Mouse (Mus musculus): ENCODE measurements around the gene Ptpn22. TPM values are rescaled to one million over a fixed set of nuclear protein-coding genes. Genes with fewer than 3 reads are reported as not detected.
"Not testable (repeated sequence)": the region's sequence is repeated elsewhere in the genome, so short reads cannot be mapped to it uniquely, and the experiment has no call there.

Gene Ptpn22
- polyA plus RNA-seq (2012; rRNA removed) = 0.77 and 1.5 TPM in 2 replicates
- polyA plus RNA-seq (2014; fragmentation: Nextera tagmentation; extraction: Ambion mirVana) = 1.3 and 1.4 TPM in 2 replicates

GRCm38 (mm10) chr3:103858881-103859801 is at the start of gene Ptpn22:
Gene Ptpn22 (plus strand): TSS chr3:103859795.
- ATAC-seq (ENCODE audit: insufficient read depth) = no peak
- no peak within 1 kb of the TSS for H3K27ac ChIP-seq
- H3K4me3 ChIP-seq (ENCODE audit: insufficient read depth in 1 of 2, low read depth in 2 of 2, low read length in 2 of 2) = 0 out of 4 replicates have a peak within 1 kb of the TSS, but pooled peaks of 1 of the 2 experiments have one; percentile 5
- no peaks in the 10 kb centered on the region for H3K27me3 ChIP-seq (ENCODE audit: control insufficient read depth, insufficient read depth, low read length)
- 21% methylated on average over 12 of the region's 12 CpGs for WGBS (ENCODE audit: insufficient replicate concordance)
- TF ChIP-seq EP300 (IDR thresholded peaks at IDR 0.05; ENCODE audit: low read depth) = no peak
- no peak for TF ChIP-seq CTCF (IDR thresholded peaks at IDR 0.05; ENCODE audit: low read depth)
- peaks cover 0 to 4% of the 10 kb centered on the region in 2 experiments; a peak in 1 of 4 replicates for H3K4me1 ChIP-seq (replicated peaks; ENCODE audit: control insufficient read depth in 2 of 2, insufficient read depth in 2 of 2, low read length in 1 of 2)
- no peaks in the 10 kb centered on the region for H3K36me3 ChIP-seq (replicated peaks; ENCODE audit: control insufficient read depth, insufficient read depth, low read depth)
- DNase-seq (ENCODE audit: low read depth in 3 of 3, low spot score in 3 of 3) = no peak
- H3K9ac ChIP-seq (replicated peaks) = no peak within 1 kb of the TSS
- no peaks in the 10 kb centered on the region for H3K9me3 ChIP-seq (ENCODE audit: control insufficient read depth, low read length)
- H3K4me2 ChIP-seq (ENCODE audit: low read depth) = peak within 1 kb of the TSS; percentile 38

- peaks cover 42% of the 10 kb centered on the region for H3K36me3 ChIP-seq (replicated peaks; ENCODE audit: control insufficient read depth, insufficient read depth, low read depth)
Observed at GRCm38 (mm10) chr3:103809799-103810150, 49.8 kb upstream of the Ptpn22 start.

GRCm38 (mm10) chr3:103810967-103811366 is 48.6 kb upstream of the Ptpn22 start:
- peak overlapping the region in 1 of 2 experiments; percentile 83; a peak in 2 of 4 replicates for H3K4me3 ChIP-seq (ENCODE audit: insufficient read depth in 1 of 2, low read depth in 2 of 2, low read length in 2 of 2)
- WGBS (ENCODE audit: insufficient replicate concordance) = 66% methylated on average over 6 of the region's 6 CpGs
- DNase-seq (ENCODE audit: low read depth in 3 of 3, low spot score in 3 of 3) (peak in 1 of 3 experiments; percentile 57), ATAC-seq (ENCODE audit: insufficient read depth) (no peak)
- H3K4me1 ChIP-seq (replicated peaks; ENCODE audit: control insufficient read depth in 2 of 2, insufficient read depth in 2 of 2, low read length in 1 of 2) = peaks cover 17 to 24% of the 10 kb centered on the region in 2 experiments
- peaks cover 42% of the 10 kb centered on the region for H3K36me3 ChIP-seq (replicated peaks; ENCODE audit: control insufficient read depth, insufficient read depth, low read depth)
- H3K9ac ChIP-seq (replicated peaks) = peak overlapping the region; percentile 73
- no peaks in the 10 kb centered on the region for H3K9me3 ChIP-seq (ENCODE audit: control insufficient read depth, low read length)
- TF ChIP-seq CTCF (IDR thresholded peaks at IDR 0.05; ENCODE audit: low read depth) = no peak
- TF ChIP-seq EP300 (IDR thresholded peaks at IDR 0.05; ENCODE audit: low read depth) = no peak
- H3K27ac ChIP-seq = peak overlapping the region; percentile 71
- H3K27me3 ChIP-seq (ENCODE audit: control insufficient read depth, insufficient read depth, low read length) = no peaks in the 10 kb centered on the region
- peak overlapping the region; percentile 91 for H3K4me2 ChIP-seq (ENCODE audit: low read depth)

More at GRCm38 (mm10) chr3:103809799-103810150, 49.8 kb upstream of the Ptpn22 start:
- DNase-seq (ENCODE audit: low read depth in 3 of 3, low spot score in 3 of 3) (no peak), ATAC-seq (ENCODE audit: insufficient read depth) (peak; percentile 60)
- H3K27me3 ChIP-seq (ENCODE audit: control insufficient read depth, insufficient read depth, low read length) = no peaks in the 10 kb centered on the region
- peak overlapping the region; percentile 71 for H3K27ac ChIP-seq
- H3K4me3 ChIP-seq (ENCODE audit: insufficient read depth in 1 of 2, low read depth in 2 of 2, low read length in 2 of 2) = peak overlapping the region; percentile 83 to 96
- peaks cover 22 to 33% of the 10 kb centered on the region in 2 experiments for H3K4me1 ChIP-seq (replicated peaks; ENCODE audit: control insufficient read depth in 2 of 2, insufficient read depth in 2 of 2, low read length in 1 of 2)
- peak overlapping the region; percentile 91 for H3K4me2 ChIP-seq (ENCODE audit: low read depth)
- H3K9me3 ChIP-seq (ENCODE audit: control insufficient read depth, low read length) = no peaks in the 10 kb centered on the region
- WGBS (ENCODE audit: insufficient replicate concordance) = 2% methylated on average over 14 of the region's 14 CpGs
- TF ChIP-seq EP300 (IDR thresholded peaks at IDR 0.05; ENCODE audit: low read depth) = no peak
- TF ChIP-seq CTCF (IDR thresholded peaks at IDR 0.05; ENCODE audit: low read depth) = no peak
- H3K9ac ChIP-seq (replicated peaks) = peak overlapping the region; percentile 73

- no peak for ATAC-seq (ENCODE audit: insufficient read depth)
- peaks cover 6% of the 10 kb centered on the region for H3K36me3 ChIP-seq (replicated peaks; ENCODE audit: control insufficient read depth, insufficient read depth, low read depth)
- H3K9ac ChIP-seq (replicated peaks) = no peak overlapping the region
- no peaks in the 10 kb centered on the region for H3K27me3 ChIP-seq (ENCODE audit: control insufficient read depth, insufficient read depth, low read length)
- H3K9me3 ChIP-seq (ENCODE audit: control insufficient read depth, low read length) = no peaks in the 10 kb centered on the region
- H3K27ac ChIP-seq = no peak overlapping the region
- TF ChIP-seq EP300 (IDR thresholded peaks at IDR 0.05; ENCODE audit: low read depth) (no peak), CTCF (IDR thresholded peaks at IDR 0.05; ENCODE audit: low read depth) (peak; percentile 38; the same call in 1 of the 2 replicates)
- H3K4me1 ChIP-seq (replicated peaks; ENCODE audit: control insufficient read depth in 2 of 2, insufficient read depth in 2 of 2, low read length in 1 of 2) = peaks cover 6 to 10% of the 10 kb centered on the region in 2 experiments
- DNase-seq (ENCODE audit: low read depth in 3 of 3, low spot score in 3 of 3) = no peak
- H3K4me2 ChIP-seq (ENCODE audit: low read depth) = no peak overlapping the region
- no peak overlapping the region for H3K4me3 ChIP-seq (ENCODE audit: insufficient read depth in 1 of 2, low read depth in 2 of 2, low read length in 2 of 2)
Observed at GRCm38 (mm10) chr3:103827548-103827947, 32.0 kb upstream of the Ptpn22 start.

GRCm38 (mm10) chr3:103829036-103829435 is 30.6 kb upstream of the Ptpn22 start:
- ATAC-seq (ENCODE audit: insufficient read depth) (no peak), DNase-seq (ENCODE audit: low read depth in 3 of 3, low spot score in 3 of 3) (no peak)
- Histone ChIP-seq H3K9ac (replicated peaks) (no peak overlapping the region), H3K9me3 (ENCODE audit: control insufficient read depth, low read length) (no peaks in the 10 kb centered on the region), H3K4me3 (ENCODE audit: insufficient read depth in 1 of 2, low read depth in 2 of 2, low read length in 2 of 2) (no peak overlapping the region), H3K27ac (no peak overlapping the region), H3K4me2 (ENCODE audit: low read depth) (no peak overlapping the region), H3K4me1 (replicated peaks; ENCODE audit: control insufficient read depth in 2 of 2, insufficient read depth in 2 of 2, low read length in 1 of 2) (peaks cover 9 to 13% of the 10 kb centered on the region in 2 experiments), H3K27me3 (ENCODE audit: control insufficient read depth, insufficient read depth, low read length) (no peaks in the 10 kb centered on the region), H3K36me3 (replicated peaks; ENCODE audit: control insufficient read depth, insufficient read depth, low read depth) (no peaks in the 10 kb centered on the region)
- 74% methylated on average over 3 of the region's 3 CpGs for whole genome bisulfite sequencing (ENCODE audit: insufficient replicate concordance)
- TF ChIP-seq EP300 (IDR thresholded peaks at IDR 0.05; ENCODE audit: low read depth) (no peak), CTCF (IDR thresholded peaks at IDR 0.05; ENCODE audit: low read depth) (no peak)

- not testable (repeated sequence) for H3K9me3 ChIP-seq (ENCODE audit: control insufficient read depth, low read length); ATAC-seq (ENCODE audit: insufficient read depth); H3K27ac ChIP-seq; H3K4me3 ChIP-seq (ENCODE audit: insufficient read depth in 1 of 2, low read depth in 2 of 2, low read length in 2 of 2); DNase-seq (ENCODE audit: low read depth in 3 of 3, low spot score in 3 of 3); H3K9ac ChIP-seq (replicated peaks); H3K4me2 ChIP-seq (ENCODE audit: low read depth); H3K36me3 ChIP-seq (replicated peaks; ENCODE audit: control insufficient read depth, insufficient read depth, low read depth); H3K27me3 ChIP-seq (ENCODE audit: control insufficient read depth, insufficient read depth, low read length)
- peaks cover 9 to 13% of the 10 kb centered on the region in 2 experiments for H3K4me1 ChIP-seq (replicated peaks; ENCODE audit: control insufficient read depth in 2 of 2, insufficient read depth in 2 of 2, low read length in 1 of 2)
- WGBS (ENCODE audit: insufficient replicate concordance) = 82% methylated on average over 1 of the region's 1 CpGs
Observed at GRCm38 (mm10) chr3:103830681-103831080, 28.9 kb upstream of the Ptpn22 start.
